Mouse (Mus musculus): ENCODE data around the gene Kalrn.

DNA sequence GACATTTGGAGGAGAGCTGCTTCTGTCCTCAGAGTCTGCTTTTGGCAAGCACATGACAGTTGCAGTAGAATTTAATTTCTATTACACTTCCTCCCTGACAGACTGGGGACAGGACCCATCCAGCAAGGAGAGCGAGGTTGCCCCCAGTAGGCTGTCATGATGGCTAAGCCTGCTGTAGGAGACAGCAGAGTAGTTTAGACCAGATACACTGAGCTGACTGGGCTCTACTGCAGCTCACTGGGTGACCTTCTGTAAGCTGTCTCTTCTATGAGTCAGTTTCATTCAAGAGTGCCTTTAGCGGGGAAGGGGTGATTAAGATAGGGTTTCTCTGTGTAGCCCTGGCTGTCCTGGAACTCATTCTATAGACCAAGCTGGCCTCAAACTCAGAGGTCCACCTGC lies 634.2 kb downstream of the Kalrn start:
- no peak for TF ChIP-seq GATA1 (IDR thresholded peaks at IDR 0.05; ENCODE audit: borderline replicate concordance, low read length)
- TF ChIP-seq FLI1 (IDR thresholded peaks at IDR 0.05; ENCODE audit: low read length) = no peak

Measured in megakaryocyte, embryonic 14.5 days (primary cell).